Mouse (Mus musculus): ENCODE results near the gene Gsta2. TPM values are rescaled to one million over a fixed set of nuclear protein-coding genes. Genes with fewer than 3 reads are reported as not detected.
"Not testable (repeated sequence)": the region's sequence is repeated elsewhere in the genome, so short reads cannot be mapped to it uniquely, and the experiment has no call there.

Gsta2 gene
- polyA plus RNA-seq, 1 experiment = 12.8 TPM

GRCm38 (mm10) chr9:78340324-78340723 lies 15.3 kb downstream of the Gsta2 start:
- H3K36me3 ChIP-seq (ENCODE audit: control insufficient read depth, insufficient read depth, low read length); H3K4me3 ChIP-seq (ENCODE audit: control insufficient read depth, low read depth, low read length); H3K27ac ChIP-seq (ENCODE audit: control insufficient read depth, insufficient read depth, low read depth, low read length); H3K4me1 ChIP-seq (ENCODE audit: control insufficient read depth, insufficient read depth, low read length); H3K27me3 ChIP-seq (ENCODE audit: control insufficient read depth, insufficient read depth, low read length): not testable (repeated sequence)
- peak; percentile 81 for TF ChIP-seq CTCF (IDR thresholded peaks at IDR 0.05; ENCODE audit: control insufficient read depth, insufficient read depth, insufficient replicate concordance, low read depth, low read length)

GRCm38 (mm10) chr9:78337050-78337449 lies 18.5 kb downstream of the Gsta2 start:
- H3K4me3 ChIP-seq (ENCODE audit: control insufficient read depth, low read depth, low read length); H3K27ac ChIP-seq (ENCODE audit: control insufficient read depth, insufficient read depth, low read depth, low read length); H3K27me3 ChIP-seq (ENCODE audit: control insufficient read depth, insufficient read depth, low read length); H3K4me1 ChIP-seq (ENCODE audit: control insufficient read depth, insufficient read depth, low read length); H3K36me3 ChIP-seq (ENCODE audit: control insufficient read depth, insufficient read depth, low read length): not testable (repeated sequence)

- H3K4me1 ChIP-seq (ENCODE audit: control insufficient read depth, insufficient read depth, low read length); H3K36me3 ChIP-seq (ENCODE audit: control insufficient read depth, insufficient read depth, low read length); H3K27ac ChIP-seq (ENCODE audit: control insufficient read depth, insufficient read depth, low read depth, low read length); H3K27me3 ChIP-seq (ENCODE audit: control insufficient read depth, insufficient read depth, low read length); H3K4me3 ChIP-seq (ENCODE audit: control insufficient read depth, low read depth, low read length): not testable (repeated sequence)
Observed at GRCm38 (mm10) chr9:78327289-78327688, 28.3 kb downstream of the Gsta2 start, which contains the start of gene Omt2b. Gene Omt2b (plus strand): TSS chr9:78327589.

- H3K27me3 ChIP-seq (ENCODE audit: control insufficient read depth, insufficient read depth, low read length) = no peaks in the 10 kb centered on the region
- TF ChIP-seq POLR2A (IDR thresholded peaks at IDR 0.05; ENCODE audit: control insufficient read depth, low read depth, low read length) (no peak), CTCF (IDR thresholded peaks at IDR 0.05; ENCODE audit: control insufficient read depth, insufficient read depth, insufficient replicate concordance, low read depth, low read length) (no peak)
- H3K27ac ChIP-seq (ENCODE audit: control insufficient read depth, insufficient read depth, low read depth, low read length) = no peak overlapping the region
- no peak overlapping the region for H3K4me3 ChIP-seq (ENCODE audit: control insufficient read depth, low read depth, low read length)
- no peaks in the 10 kb centered on the region for H3K36me3 ChIP-seq (ENCODE audit: control insufficient read depth, insufficient read depth, low read length)
- H3K4me1 ChIP-seq (ENCODE audit: control insufficient read depth, insufficient read depth, low read length) = no peaks in the 10 kb centered on the region
Observed at GRCm38 (mm10) chr9:78319499-78319898, 36.1 kb downstream of the Gsta2 start.

- no peaks in the 10 kb centered on the region for H3K36me3 ChIP-seq (ENCODE audit: control insufficient read depth, insufficient read depth, low read length)
- H3K27ac ChIP-seq (ENCODE audit: control insufficient read depth, insufficient read depth, low read depth, low read length) = no peak within 1 kb of the TSS
- no peak within 1 kb of the TSS for H3K4me3 ChIP-seq (ENCODE audit: control insufficient read depth, low read depth, low read length)
- TF ChIP-seq CTCF (IDR thresholded peaks at IDR 0.05; ENCODE audit: control insufficient read depth, insufficient read depth, insufficient replicate concordance, low read depth, low read length) = no peak
- TF ChIP-seq POLR2A (IDR thresholded peaks at IDR 0.05; ENCODE audit: control insufficient read depth, low read depth, low read length) = no peak
- H3K4me1 ChIP-seq (ENCODE audit: control insufficient read depth, insufficient read depth, low read length) = no peaks in the 10 kb centered on the region
- no peaks in the 10 kb centered on the region for H3K27me3 ChIP-seq (ENCODE audit: control insufficient read depth, insufficient read depth, low read length)
Observed at GRCm38 (mm10) chr9:78314696-78315095, 40.9 kb downstream of the Gsta2 start, which contains the start of gene Omt2a. Gene Omt2a (minus strand): TSS chr9:78314796.

GRCm38 (mm10) chr9:78308122-78308521 lies 47.5 kb downstream of the Gsta2 start:
- not testable (repeated sequence) for H3K4me3 ChIP-seq (ENCODE audit: control insufficient read depth, low read depth, low read length); H3K4me1 ChIP-seq (ENCODE audit: control insufficient read depth, insufficient read depth, low read length); H3K27me3 ChIP-seq (ENCODE audit: control insufficient read depth, insufficient read depth, low read length); H3K36me3 ChIP-seq (ENCODE audit: control insufficient read depth, insufficient read depth, low read length); H3K27ac ChIP-seq (ENCODE audit: control insufficient read depth, insufficient read depth, low read depth, low read length)

GRCm38 (mm10) chr9:78299143-78299542 lies 56.4 kb downstream of the Gsta2 start:
- not testable (repeated sequence) for H3K36me3 ChIP-seq (ENCODE audit: control insufficient read depth, insufficient read depth, low read length); H3K4me1 ChIP-seq (ENCODE audit: control insufficient read depth, insufficient read depth, low read length); H3K27ac ChIP-seq (ENCODE audit: control insufficient read depth, insufficient read depth, low read depth, low read length); H3K27me3 ChIP-seq (ENCODE audit: control insufficient read depth, insufficient read depth, low read length); H3K4me3 ChIP-seq (ENCODE audit: control insufficient read depth, low read depth, low read length)

- Histone ChIP-seq H3K36me3 (ENCODE audit: control insufficient read depth, insufficient read depth, low read length) (no peaks in the 10 kb centered on the region), H3K27ac (ENCODE audit: control insufficient read depth, insufficient read depth, low read depth, low read length) (no peak overlapping the region), H3K4me1 (ENCODE audit: control insufficient read depth, insufficient read depth, low read length) (no peaks in the 10 kb centered on the region), H3K27me3 (ENCODE audit: control insufficient read depth, insufficient read depth, low read length) (no peaks in the 10 kb centered on the region), H3K4me3 (ENCODE audit: control insufficient read depth, low read depth, low read length) (no peak overlapping the region)
- TF ChIP-seq POLR2A (IDR thresholded peaks at IDR 0.05; ENCODE audit: control insufficient read depth, low read depth, low read length) (no peak), CTCF (IDR thresholded peaks at IDR 0.05; ENCODE audit: control insufficient read depth, insufficient read depth, insufficient replicate concordance, low read depth, low read length) (no peak)
Observed at GRCm38 (mm10) chr9:78298232-78298631, 57.4 kb downstream of the Gsta2 start.

All from testis, adult 2 months (tissue).